Mouse (Mus musculus): ENCODE data around the gene Slc41a1. TPM values are rescaled to one million over a fixed set of nuclear protein-coding genes. Genes with fewer than 3 reads are reported as not detected.

Slc41a1 gene
- polyA plus RNA-seq, 1 experiment from 2014 or later, result 18.5 TPM

DNA sequence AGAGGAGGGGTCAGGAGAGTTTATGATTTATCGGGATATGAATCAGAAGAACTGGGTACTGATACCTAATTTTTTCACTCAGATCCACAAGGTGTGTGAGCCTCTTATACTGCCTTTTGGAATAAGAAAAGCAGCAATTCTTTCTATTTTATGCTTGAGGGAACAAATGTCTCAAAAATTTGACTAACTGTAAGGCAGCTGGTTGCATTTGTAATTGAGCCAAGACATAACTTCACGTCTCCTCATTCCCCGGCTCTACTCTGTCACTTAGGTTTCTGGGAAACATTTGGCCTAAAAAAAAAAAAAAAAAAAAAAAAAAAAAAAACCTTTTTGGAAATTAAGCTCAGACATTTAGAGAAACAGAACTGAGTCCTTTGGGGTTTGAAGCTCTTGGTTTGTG, 59.3 kb downstream of the Slc41a1 start:
- ATAC-seq (ENCODE audit: insufficient read depth, low FRiP score), result no peak
- 69% methylated on average over 3 of the region's 3 CpGs for WGBS
- H3K9me3 ChIP-seq (replicated peaks; ENCODE audit: control insufficient read depth, low read length), result no peaks in the 10 kb centered on the region

DNA sequence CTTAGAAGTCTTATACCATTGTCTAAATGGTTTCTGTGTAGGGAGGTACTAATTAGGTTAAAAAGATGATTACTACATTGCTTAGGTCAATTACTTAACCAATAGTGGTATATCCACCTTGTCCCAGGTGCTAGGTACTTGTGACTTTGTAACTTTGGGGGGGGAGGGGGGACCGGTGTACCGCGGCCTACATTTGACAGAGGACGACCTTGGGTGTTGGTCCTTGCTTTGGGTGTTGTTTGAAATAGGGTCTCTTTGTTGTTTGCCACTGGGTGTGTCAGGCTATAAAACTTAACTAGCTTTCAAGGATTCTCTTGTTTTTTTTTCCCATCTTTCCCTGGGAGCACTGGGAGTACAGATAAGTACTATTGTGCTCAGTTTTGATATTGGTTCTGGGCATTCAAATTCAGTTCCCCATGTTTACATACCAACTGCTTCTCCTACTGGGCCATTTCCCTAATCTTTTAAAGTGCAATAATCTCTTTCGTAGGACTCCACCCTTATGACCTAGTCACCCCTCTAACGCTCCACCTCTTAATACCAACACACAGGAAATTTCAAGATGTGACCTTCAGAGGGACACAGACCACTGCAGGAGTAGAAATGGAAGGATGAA, 62.9 kb downstream of the Slc41a1 start:
- Histone ChIP-seq H3K9me3 (replicated peaks; ENCODE audit: control insufficient read depth, low read length) (no peaks in the 10 kb centered on the region), H3K27ac (ENCODE audit: low read length) (no peak overlapping the region), H3K36me3 (ENCODE audit: control insufficient read depth, insufficient read depth, low read length) (no peaks in the 10 kb centered on the region), H3K4me3 (replicated peaks; ENCODE audit: low read length) (no peak overlapping the region), H3K9ac (ENCODE audit: low read length) (no peak overlapping the region), H3K4me1 (ENCODE audit: control insufficient read depth, insufficient read depth, low read length) (no peaks in the 10 kb centered on the region), H3K27me3 (ENCODE audit: control insufficient read depth, insufficient read depth, low read length) (no peaks in the 10 kb centered on the region), H3K4me2 (ENCODE audit: low read depth, low read length) (no peak overlapping the region)
- ATAC-seq (ENCODE audit: insufficient read depth, low FRiP score), result peak; percentile 29; the same call in 1 of the 2 replicates
- WGBS, result 58% methylated on average over 6 of the region's 6 CpGs

More for the DNA sequence above, 59.3 kb downstream of the Slc41a1 start:
- Histone ChIP-seq H3K9ac (ENCODE audit: low read length) (no peak overlapping the region), H3K27me3 (ENCODE audit: control insufficient read depth, insufficient read depth, low read length) (no peaks in the 10 kb centered on the region), H3K4me2 (ENCODE audit: low read depth, low read length) (no peak overlapping the region), H3K36me3 (ENCODE audit: control insufficient read depth, insufficient read depth, low read length) (no peaks in the 10 kb centered on the region), H3K27ac (ENCODE audit: low read length) (no peak overlapping the region), H3K4me3 (replicated peaks; ENCODE audit: low read length) (no peak overlapping the region), H3K4me1 (ENCODE audit: control insufficient read depth, insufficient read depth, low read length) (no peaks in the 10 kb centered on the region)

DNA sequence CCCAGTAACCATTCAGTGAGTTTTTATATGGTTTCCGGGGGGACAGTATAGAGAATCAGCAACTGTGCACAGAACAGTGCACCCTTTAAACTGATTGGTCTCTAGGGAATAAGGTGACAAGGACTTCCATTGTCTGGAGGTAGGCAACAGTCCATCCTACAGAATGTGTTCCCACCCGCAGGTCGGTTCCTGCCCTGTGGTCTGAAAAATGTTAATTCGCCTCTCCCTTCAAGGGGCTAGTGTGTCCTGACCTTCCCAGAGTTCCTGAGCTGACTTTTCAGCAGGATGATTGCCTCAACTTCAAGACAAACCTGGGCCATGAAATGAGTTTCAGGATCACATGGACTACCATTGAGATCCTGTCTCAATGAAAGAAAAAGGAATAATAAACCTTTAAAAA, 64.1 kb downstream of the Slc41a1 start:
- no peaks in the 10 kb centered on the region for H3K4me1 ChIP-seq (ENCODE audit: control insufficient read depth, insufficient read depth, low read length)
- no peak overlapping the region for H3K4me3 ChIP-seq (replicated peaks; ENCODE audit: low read length)
- ATAC-seq (ENCODE audit: insufficient read depth, low FRiP score), result no peak
- no peaks in the 10 kb centered on the region for H3K27me3 ChIP-seq (ENCODE audit: control insufficient read depth, insufficient read depth, low read length)
- WGBS, result 71% methylated on average over 4 of the region's 4 CpGs
- H3K27ac ChIP-seq (ENCODE audit: low read length), result no peak overlapping the region
- no peak overlapping the region for H3K9ac ChIP-seq (ENCODE audit: low read length)
- H3K4me2 ChIP-seq (ENCODE audit: low read depth, low read length), result no peak overlapping the region
- H3K9me3 ChIP-seq (replicated peaks; ENCODE audit: control insufficient read depth, low read length), result no peaks in the 10 kb centered on the region
- H3K36me3 ChIP-seq (ENCODE audit: control insufficient read depth, insufficient read depth, low read length), result no peaks in the 10 kb centered on the region

Other genes with a start within 250 kb of the Slc41a1 start
- gene Avpr1b, start 228.3 kb upstream of the Slc41a1 start, polyA plus RNA-seq (2015; fragmentation: Nextera tagmentation; extraction: Ambion mirVana), result 0.04 TPM in 1 of 2 replicates, not detected in the other
- gene Ctse, start 189.2 kb upstream of the Slc41a1 start, polyA plus RNA-seq (2015; fragmentation: Nextera tagmentation; extraction: Ambion mirVana), result 134 and 192 TPM in 2 replicates
- 12.5 and 16.8 TPM in 2 replicates for gene Rab7b, start 138.8 kb upstream of the Slc41a1 start, polyA plus RNA-seq (2015; fragmentation: Nextera tagmentation; extraction: Ambion mirVana)
- 9.7 and 13.2 TPM in 2 replicates for gene Slc26a9, start 83.5 kb upstream of the Slc41a1 start, polyA plus RNA-seq (2015; fragmentation: Nextera tagmentation; extraction: Ambion mirVana)
- 2.7 and 3.1 TPM in 2 replicates for gene Pm20d1, start 30.1 kb upstream of the Slc41a1 start, polyA plus RNA-seq (2015; fragmentation: Nextera tagmentation; extraction: Ambion mirVana)
- gene Rab29, start 39.7 kb downstream of the Slc41a1 start, polyA plus RNA-seq (2015; fragmentation: Nextera tagmentation; extraction: Ambion mirVana), result 28.6 and 30.4 TPM in 2 replicates
- 57.8 and 64.1 TPM in 2 replicates for gene Nucks1, start 83.0 kb downstream of the Slc41a1 start, polyA plus RNA-seq (2015; fragmentation: Nextera tagmentation; extraction: Ambion mirVana)
- 10.5 and 12.1 TPM in 2 replicates for gene Slc45a3, start 135.5 kb downstream of the Slc41a1 start, polyA plus RNA-seq (2015; fragmentation: Nextera tagmentation; extraction: Ambion mirVana)
- gene Elk4, start 180.1 kb downstream of the Slc41a1 start, polyA plus RNA-seq (2015; fragmentation: Nextera tagmentation; extraction: Ambion mirVana), result 18.6 and 21.3 TPM in 2 replicates
- 16.0 and 18.2 TPM in 2 replicates for gene Mfsd4a, start 240.6 kb downstream of the Slc41a1 start, polyA plus RNA-seq (2015; fragmentation: Nextera tagmentation; extraction: Ambion mirVana)